Mouse (Mus musculus): Measurements from ENCODE around the gene Olfr398.

The Olfr398 gene

GRCm38 (mm10) chr11:73990307-73990706 is at the start of gene Olfr398:
Gene Olfr398, minus strand, starts transcription at chr11:73990407.
- no peak for DNase-seq (ENCODE audit: low spot score in 2 of 2)

- no peak for DNase-seq (ENCODE audit: low spot score in 2 of 2)
Measured at GRCm38 (mm10) chr11:73993115-73993514, 2.9 kb upstream of the Olfr398 start.

GRCm38 (mm10) chr11:73960517-73960916 is 29.7 kb downstream of the Olfr398 start, which contains the start of gene Olfr397:
Gene Olfr397, plus strand, starts transcription at chr11:73960817.
- DNase-seq (ENCODE audit: low spot score in 2 of 2), result no peak

- DNase-seq (ENCODE audit: low spot score in 2 of 2), result no peak
Measured at GRCm38 (mm10) chr11:73936377-73936776, 53.8 kb downstream of the Olfr398 start, which contains the start of gene Olfr23. Gene Olfr23, plus strand, starts transcription at chr11:73936677.

All from frontal cortex, postnatal 10 days (tissue).